Mouse (Mus musculus) cerebellum, adult 8-10 months (tissue): ENCODE data around the gene Sbf2.
"Not testable (repeated sequence)": the region's sequence is repeated elsewhere in the genome, so short reads cannot be mapped to it uniquely, and the experiment has no call there.

Source experiments
- DNase-seq: peaks from one replicate; pipeline ENCODE4 v3.0.0; 2022

The Sbf2 gene

GRCm38 (mm10) chr7:110614133-110615063 lies at the start of gene Sbf2:
Sbf2 (minus strand) TSS chr7:110614922.
- DNase-seq, result peak; percentile 73

- no peak for DNase-seq
Observed at GRCm38 (mm10) chr7:110658378-110658928, 43.7 kb upstream of the Sbf2 start.

- no peak for DNase-seq
Observed at GRCm38 (mm10) chr7:110655966-110656365, 41.2 kb upstream of the Sbf2 start.

GRCm38 (mm10) chr7:110655230-110655629 lies 40.5 kb upstream of the Sbf2 start:
- DNase-seq, result no peak

- DNase-seq, result no peak
Observed at GRCm38 (mm10) chr7:110651091-110651490, 36.4 kb upstream of the Sbf2 start.

GRCm38 (mm10) chr7:110650491-110650890 lies 35.8 kb upstream of the Sbf2 start:
- no peak for DNase-seq

- DNase-seq, result no peak
Observed at GRCm38 (mm10) chr7:110649133-110649987, 34.6 kb upstream of the Sbf2 start.

- no peak for DNase-seq
Observed at GRCm38 (mm10) chr7:110648455-110649085, 33.8 kb upstream of the Sbf2 start.

- no peak for DNase-seq
Observed at GRCm38 (mm10) chr7:110647559-110648454, 33.1 kb upstream of the Sbf2 start.

- DNase-seq, result no peak
Observed at GRCm38 (mm10) chr7:110646611-110647407, 32.1 kb upstream of the Sbf2 start.

GRCm38 (mm10) chr7:110645859-110646258 lies 31.1 kb upstream of the Sbf2 start:
- no peak for DNase-seq

- peak; percentile 74 for DNase-seq
Observed at GRCm38 (mm10) chr7:110645311-110645710, 30.6 kb upstream of the Sbf2 start.

- not testable (repeated sequence) for DNase-seq
Observed at GRCm38 (mm10) chr7:110639958-110640357, 25.2 kb upstream of the Sbf2 start.

- no peak for DNase-seq
Observed at GRCm38 (mm10) chr7:110639291-110639915, 24.7 kb upstream of the Sbf2 start.

- DNase-seq, result no peak
Observed at GRCm38 (mm10) chr7:110638305-110639110, 23.8 kb upstream of the Sbf2 start.

GRCm38 (mm10) chr7:110636559-110636958 lies 21.8 kb upstream of the Sbf2 start:
- no peak for DNase-seq

GRCm38 (mm10) chr7:110635929-110636328 lies 21.2 kb upstream of the Sbf2 start:
- DNase-seq, result no peak

- DNase-seq, result no peak
Observed at GRCm38 (mm10) chr7:110631136-110631888, 16.6 kb upstream of the Sbf2 start.
